Mouse (Mus musculus) limb, embryonic 12.5 days (tissue): ENCODE measurements around the gene Senp7. TPM values are rescaled to one million over a fixed set of nuclear protein-coding genes. Genes with fewer than 3 reads are reported as not detected.
"Not testable (repeated sequence)": the region's sequence is repeated elsewhere in the genome, so short reads cannot be mapped to it uniquely, and the experiment has no call there.

Source experiments
- ATAC-seq: fragments of 200-750 bp; cut with Nextera tagmentation; 2 replicates; pipeline ENCODE4 v1.8.0; 2017; ENCODE audit warnings: low read depth, moderate TSS enrichment; ENCODE audit not compliant: insufficient number of reproducible peaks, insufficient read depth, low FRiP score, low TSS enrichment
- H3K27ac ChIP-seq: fragments of 300-500 bp; sonication (generic); 2 replicates; pipeline ENCODE4 v1.5.1; 2016; ENCODE audit warnings: mild to moderate bottlenecking, moderate library complexity
- H3K27me3 ChIP-seq: fragments of 300-500 bp; sonication (generic); 2 replicates; pipeline ENCODE4 v1.6.1; 2016; ENCODE audit warnings: mild to moderate bottlenecking, moderate library complexity
- H3K36me3 ChIP-seq: fragments of 300-500 bp; sonication (generic); 2 replicates; pipeline ENCODE4 v1.6.1; 2016; ENCODE audit warnings: mild to moderate bottlenecking, moderate library complexity
- H3K4me1 ChIP-seq: fragments of 300-500 bp; sonication (generic); replicated peaks from 2 replicates; pipeline ENCODE4 v1.6.1; 2016
- H3K4me2 ChIP-seq: fragments of 300-500 bp; sonication (generic); 2 replicates; pipeline ENCODE4 v1.6.1; 2016; ENCODE audit warnings: mild to moderate bottlenecking, moderate library complexity
- H3K4me3 ChIP-seq: fragments of 300-500 bp; sonication (generic); replicated peaks from 2 replicates; pipeline ENCODE4 v1.5.1; 2016; ENCODE audit warnings: mild to moderate bottlenecking
- H3K9ac ChIP-seq: fragments of 300-500 bp; sonication (generic); replicated peaks from 2 replicates; pipeline ENCODE4 v1.6.1; 2016; ENCODE audit warnings: mild to moderate bottlenecking, moderate library complexity
- H3K9me3 ChIP-seq: fragments of 300-500 bp; sonication (generic); 2 replicates; pipeline ENCODE4 v1.6.1; 2016; ENCODE audit warnings: mild to moderate bottlenecking, moderate library complexity
- WGBS: fragments of 180-500 bp; shearing (Covaris S2); methylation state at CpG from one replicate; pipeline ENCODE4 v1.1.7; 2016; 5-methylcytosine and 5-hydroxymethylcytosine counted together
- polyA plus RNA-seq: library from polyadenylated mRNA; unstranded; fragments of >200 nt; fragmentation: Nextera tagmentation; extraction: Ambion mirVana; gene quantifications from 2 replicates; pipeline ENCODE4 v1.2.1, GENCODE M21; 2016

Senp7 gene
- polyA plus RNA-seq, result 39.2 and 43.1 TPM in 2 replicates

- ATAC-seq, H3K4me3 ChIP-seq, H3K4me2 ChIP-seq, H3K9me3 ChIP-seq, H3K9ac ChIP-seq, H3K27ac ChIP-seq, H3K4me1 ChIP-seq, H3K27me3 ChIP-seq, H3K36me3 ChIP-seq: not testable (repeated sequence)
- WGBS, result no CpG with 5 or more reads among the region's 4 CpGs
Observed at GRCm38 (mm10) chr16:56048038-56048437, at the start of gene Senp7. TSS of gene Senp7 (plus strand) at chr16:56048338.

- WGBS, result 96% methylated on average over 11 of the region's 11 CpGs
- Histone ChIP-seq H3K9me3 (no peaks in the 10 kb centered on the region), H3K27ac (no peak overlapping the region), H3K4me1 (no peaks in the 10 kb centered on the region), H3K4me3 (no peak overlapping the region), H3K27me3 (no peaks in the 10 kb centered on the region), H3K9ac (no peak overlapping the region), H3K4me2 (no peak overlapping the region), H3K36me3 (peaks cover 55% of the 10 kb centered on the region)
- no peak for ATAC-seq
Observed at GRCm38 (mm10) chr16:56006798-56007197, 41.3 kb upstream of the Senp7 start.

GRCm38 (mm10) chr16:56008862-56009261 is 39.3 kb upstream of the Senp7 start:
- H3K4me1 ChIP-seq, result no peaks in the 10 kb centered on the region
- H3K27me3 ChIP-seq, result no peaks in the 10 kb centered on the region
- no peak overlapping the region for H3K27ac ChIP-seq
- H3K4me2 ChIP-seq, result no peak overlapping the region
- ATAC-seq, result no peak
- H3K36me3 ChIP-seq, result peaks cover 53% of the 10 kb centered on the region
- 90% methylated on average over 1 of the region's 1 CpGs for WGBS
- no peak overlapping the region for H3K4me3 ChIP-seq
- H3K9me3 ChIP-seq, result peaks cover 5% of the 10 kb centered on the region; the same call in 1 of the 2 replicates
- no peak overlapping the region for H3K9ac ChIP-seq

- H3K36me3 ChIP-seq, result peaks cover 47% of the 10 kb centered on the region
- ATAC-seq, result no peak
- H3K4me1 ChIP-seq, result no peaks in the 10 kb centered on the region
- no peak overlapping the region for H3K9ac ChIP-seq
- H3K4me3 ChIP-seq, result no peak overlapping the region
- 90% methylated on average over 10 of the region's 10 CpGs for WGBS
- H3K27me3 ChIP-seq, result no peaks in the 10 kb centered on the region
- no peak overlapping the region for H3K4me2 ChIP-seq
- no peak overlapping the region for H3K27ac ChIP-seq
- peaks cover 5% of the 10 kb centered on the region; the same call in 1 of the 2 replicates for H3K9me3 ChIP-seq
Observed at GRCm38 (mm10) chr16:56012789-56013743, 35.1 kb upstream of the Senp7 start.

GRCm38 (mm10) chr16:56014076-56014475 is 34.1 kb upstream of the Senp7 start:
- H3K36me3 ChIP-seq, result peaks cover 54% of the 10 kb centered on the region
- ATAC-seq, result no peak
- H3K4me2 ChIP-seq, result no peak overlapping the region
- H3K4me3 ChIP-seq, result no peak overlapping the region
- peaks cover 5% of the 10 kb centered on the region; the same call in 1 of the 2 replicates for H3K9me3 ChIP-seq
- H3K4me1 ChIP-seq, result no peaks in the 10 kb centered on the region
- H3K27ac ChIP-seq, result no peak overlapping the region
- no peaks in the 10 kb centered on the region for H3K27me3 ChIP-seq
- WGBS, result 89% methylated on average over 7 of the region's 7 CpGs
- no peak overlapping the region for H3K9ac ChIP-seq

- 94% methylated on average over 7 of the region's 7 CpGs for WGBS
- Histone ChIP-seq H3K4me1 (no peaks in the 10 kb centered on the region), H3K4me3 (no peak overlapping the region), H3K9ac (no peak overlapping the region), H3K36me3 (peaks cover 57% of the 10 kb centered on the region), H3K9me3 (no peaks in the 10 kb centered on the region), H3K27me3 (no peaks in the 10 kb centered on the region), H3K4me2 (no peak overlapping the region), H3K27ac (no peak overlapping the region)
- no peak for ATAC-seq
Observed at GRCm38 (mm10) chr16:56019660-56020059, 28.5 kb upstream of the Senp7 start.

DNA sequence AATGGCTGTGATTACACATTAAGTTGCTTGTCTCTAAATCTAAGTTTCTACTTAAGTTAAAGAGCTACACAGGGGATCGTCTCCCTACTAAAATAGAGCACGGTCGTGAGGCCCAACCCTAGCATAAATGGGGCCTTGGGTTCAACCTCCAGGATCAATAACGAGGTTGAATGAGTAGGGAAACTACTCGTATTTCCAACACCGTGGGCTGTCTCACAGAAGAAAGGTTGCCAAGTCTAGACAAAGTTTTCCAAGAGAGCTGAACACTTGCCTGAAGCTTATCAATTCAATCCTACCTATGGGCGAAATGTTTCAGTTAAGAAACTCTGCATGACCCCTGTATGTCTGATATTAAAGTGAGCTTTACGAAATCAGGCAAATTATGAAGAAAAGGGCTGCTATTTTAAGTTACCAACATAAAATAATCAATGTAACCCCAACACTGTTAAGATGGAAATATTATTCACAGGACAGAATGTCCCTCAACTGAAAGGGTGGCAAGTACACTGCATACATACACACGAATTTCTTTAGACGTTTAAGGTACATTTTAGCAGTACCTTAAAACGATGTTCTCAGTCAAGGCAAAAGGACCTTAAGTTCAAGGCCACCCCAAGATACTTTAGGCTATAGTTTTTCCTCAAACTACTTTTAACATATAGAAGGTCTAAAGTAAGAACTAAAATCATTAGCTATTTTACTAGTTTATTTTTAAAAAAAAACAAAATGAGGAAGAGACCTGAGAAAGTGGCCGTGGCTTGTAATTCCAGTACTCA is 20.1 kb upstream of the Senp7 start:
- Histone ChIP-seq H3K4me1 (peaks cover 19% of the 10 kb centered on the region), H3K9ac (peak overlapping the region; percentile 96), H3K27ac (no peak overlapping the region), H3K27me3 (no peaks in the 10 kb centered on the region), H3K9me3 (no peaks in the 10 kb centered on the region), H3K4me2 (peak overlapping the region; percentile 73), H3K4me3 (peak overlapping the region; percentile 89), H3K36me3 (peaks cover 35% of the 10 kb centered on the region)
- WGBS, result 42% methylated on average over 12 of the region's 12 CpGs
- no peak for ATAC-seq

DNA sequence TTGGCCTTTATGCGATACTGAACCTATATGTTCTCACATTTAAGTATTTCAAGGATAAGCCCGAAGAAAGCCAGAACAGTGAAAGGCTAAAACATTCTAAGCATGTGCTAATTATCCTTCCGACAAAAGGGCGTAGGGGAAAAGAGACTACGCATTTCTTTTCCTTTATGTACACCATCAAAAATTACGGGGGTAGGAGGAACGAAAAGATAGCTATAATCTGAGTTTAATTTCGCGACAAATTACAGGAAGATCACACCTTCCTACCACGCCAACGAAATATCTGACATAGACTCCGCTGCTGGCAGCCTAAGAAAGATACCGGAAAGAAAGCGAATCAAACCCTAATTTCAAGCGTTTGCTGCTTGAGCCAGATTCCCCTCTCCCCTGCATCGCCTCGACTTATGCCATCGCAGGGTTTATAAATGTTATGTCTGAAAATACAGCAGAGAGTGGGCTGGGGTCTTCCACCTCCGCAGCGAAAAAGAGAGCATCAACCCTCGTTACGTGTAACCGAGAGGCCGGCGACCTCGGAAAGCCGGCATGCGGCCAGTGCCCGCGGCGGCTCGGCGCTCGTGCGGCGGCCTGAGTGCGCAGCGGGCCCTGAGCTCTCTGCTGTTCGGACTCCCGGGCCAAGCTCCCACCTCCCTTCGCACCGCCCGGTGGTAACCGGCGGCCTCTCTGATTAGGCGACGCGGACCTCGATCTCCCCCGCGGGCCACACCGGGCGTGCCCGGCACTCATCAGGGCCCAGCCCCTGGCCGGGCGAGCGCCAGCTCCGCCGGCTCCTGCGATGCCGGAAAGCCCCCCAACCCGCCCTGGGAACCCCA is 19.2 kb upstream of the Senp7 start:
- peak overlapping the region; percentile 91 for H3K27ac ChIP-seq
- peaks cover 19% of the 10 kb centered on the region for H3K4me1 ChIP-seq
- under 1% methylated on average over 62 of the region's 62 CpGs for WGBS
- H3K4me2 ChIP-seq, result peak overlapping the region; percentile 73
- H3K9ac ChIP-seq, result peak overlapping the region; percentile 96
- H3K36me3 ChIP-seq, result peaks cover 42% of the 10 kb centered on the region
- peak; percentile 84 for ATAC-seq
- peak overlapping the region; percentile 89 for H3K4me3 ChIP-seq
- no peaks in the 10 kb centered on the region for H3K27me3 ChIP-seq
- no peaks in the 10 kb centered on the region for H3K9me3 ChIP-seq

DNA sequence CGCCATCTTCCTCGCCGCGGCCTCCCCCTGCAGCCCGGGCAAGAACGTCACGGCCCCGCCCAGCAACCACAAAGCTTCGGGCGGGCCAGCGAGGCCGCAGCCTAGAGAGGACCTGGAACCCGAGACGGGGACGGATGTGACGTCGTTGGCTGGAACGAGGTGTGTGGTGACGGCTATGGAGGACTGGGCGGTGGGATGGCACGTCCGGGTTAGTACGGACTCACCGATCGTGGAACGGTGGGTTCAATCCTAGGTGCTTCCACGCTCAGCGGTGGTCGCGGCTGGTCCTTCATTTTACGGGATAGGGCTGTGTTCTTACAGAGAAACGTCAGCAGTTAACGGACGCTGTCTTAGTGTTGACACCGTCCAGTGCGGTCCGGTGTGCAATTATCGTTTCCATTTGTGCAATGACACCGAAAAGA is 18.5 kb upstream of the Senp7 start, which contains the start of gene Pcnp:
Gene Pcnp (minus strand): TSS at position 79 of the 422 bp plus-strand sequence.
- under 1% methylated on average over 39 of the region's 39 CpGs for WGBS
- Histone ChIP-seq H3K9me3 (no peaks in the 10 kb centered on the region), H3K4me3 (peak within 1 kb of the TSS; percentile 89), H3K36me3 (peaks cover 47% of the 10 kb centered on the region), H3K9ac (peak within 1 kb of the TSS; percentile 96), H3K4me1 (peaks cover 19% of the 10 kb centered on the region), H3K27ac (peak within 1 kb of the TSS; percentile 91), H3K4me2 (peak within 1 kb of the TSS; percentile 73), H3K27me3 (no peaks in the 10 kb centered on the region)
- ATAC-seq, result peak; percentile 100

- Histone ChIP-seq H3K27ac (no peak overlapping the region), H3K4me1 (peaks cover 21% of the 10 kb centered on the region), H3K4me2 (no peak overlapping the region), H3K9ac (no peak overlapping the region), H3K36me3 (peaks cover 39% of the 10 kb centered on the region), H3K9me3 (no peaks in the 10 kb centered on the region), H3K27me3 (no peaks in the 10 kb centered on the region), H3K4me3 (no peak overlapping the region)
- 97% methylated on average over 6 of the region's 6 CpGs for WGBS
- ATAC-seq, result no peak
Observed at GRCm38 (mm10) chr16:56034566-56034965, 13.6 kb upstream of the Senp7 start.
